ENCODE assay signal across 18 mouse cellular contexts in genomic region chr6:37325076-37325475, GRCm38 (mm10).
"Had no signal": no experiment of that assay in that cellular context is flagged by ENCODE, and none has a peak within 500 bp of the region (broad histone marks: within the 10 kb centered on the region; RNA-seq: fewer than 3 reads in every experiment).

No protein-coding gene starts in this region.

- H3K27ac ChIP-seq: midbrain, embryonic 12.5 days; neural tube, embryonic 13.5 days; neural tube, embryonic 15.5 days had no signal

- H3K27me3 ChIP-seq: midbrain, embryonic 12.5 days; neural tube, embryonic 13.5 days; neural tube, embryonic 15.5 days had no signal

- ATAC-seq: midbrain, embryonic 16.5 days had no signal

- H3K4me3 ChIP-seq: midbrain, embryonic 12.5 days; myocyte; neural tube, embryonic 13.5 days; neural tube, embryonic 15.5 days had no signal

- H3K9ac ChIP-seq: lung, embryonic 14.5 days; midbrain, embryonic 12.5 days; neural tube, embryonic 13.5 days; neural tube, embryonic 15.5 days had no signal

- H3K4me2 ChIP-seq: lung, embryonic 14.5 days; midbrain, embryonic 12.5 days; neural tube, embryonic 13.5 days; neural tube, embryonic 15.5 days had no signal

- DNase-seq: lung, adult 18-20 months; lung, embryonic 14.5 days; lung, postnatal 10 days; lung, postnatal 4 days; midbrain, embryonic 14.5 days; retina, postnatal 1 day; right cerebral cortex, adult 18-20 months; right cerebral cortex, postnatal 25 days; right cerebral cortex, postnatal 4 days; spleen, adult 18-20 months; thymus, adult 18-20 months; thymus, postnatal 14 days; thymus, postnatal 36 days had no signal

- H3K36me3 ChIP-seq: midbrain, embryonic 12.5 days; neural tube, embryonic 13.5 days; neural tube, embryonic 15.5 days had no signal

- H3K9me3 ChIP-seq: midbrain, embryonic 12.5 days; neural tube, embryonic 13.5 days; neural tube, embryonic 15.5 days had no signal
